Mouse (Mus musculus): ENCODE data around the gene Mmp9.

DNA sequence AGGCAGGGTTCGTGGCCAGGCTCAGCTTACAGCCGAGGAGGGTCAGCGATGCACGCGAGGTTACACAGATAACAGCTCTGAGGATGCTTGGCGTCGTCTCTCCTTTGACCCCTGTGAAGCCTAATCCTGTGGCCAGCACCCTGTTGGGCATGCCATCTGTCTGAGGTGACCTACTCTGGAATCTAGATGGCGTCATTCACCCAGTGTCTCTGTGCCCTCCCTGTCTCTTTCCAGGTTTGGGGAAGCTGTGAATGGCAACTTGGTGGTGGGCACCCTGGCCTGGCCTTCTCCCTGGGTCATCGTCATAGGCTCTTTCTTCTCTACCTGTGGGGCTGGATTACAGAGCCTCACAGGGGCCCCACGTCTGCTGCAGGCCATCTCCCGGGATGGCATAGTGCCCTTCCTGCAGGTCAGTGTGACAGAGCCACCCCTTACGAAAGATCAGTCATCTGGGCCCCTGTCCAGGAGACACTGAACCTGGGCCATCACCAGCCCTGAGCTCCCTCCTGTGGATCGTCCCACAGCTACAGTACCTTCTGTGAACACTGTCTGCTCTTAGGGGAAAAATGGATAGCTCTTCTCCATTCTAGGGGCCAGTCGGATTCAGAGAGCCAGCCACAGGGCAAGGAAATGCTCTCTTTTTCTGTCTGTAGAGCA is 45.9 kb downstream of the Mmp9 start:
- TF ChIP-seq POLR2A (IDR thresholded peaks at IDR 0.05; ENCODE audit: insufficient read depth, low read depth, low read length) (no peak), CTCF (IDR thresholded peaks at IDR 0.05) (no peak)
